Mouse (Mus musculus) limb, embryonic 10.5 days (tissue): ENCODE data around the gene Rnf212. TPM values are rescaled to one million over a fixed set of nuclear protein-coding genes. Genes with fewer than 3 reads are reported as not detected.

Experiments
- DNase-seq: peaks from one replicate; pipeline ENCODE4 v3.0.0-alpha.2; 2017; ENCODE audit warnings: low spot score
- H3K27ac ChIP-seq: fragments of 300-500 bp; sonication (generic); 2 replicates; pipeline ENCODE4 v1.5.1; 2016; ENCODE audit warnings: mild to moderate bottlenecking
- H3K27me3 ChIP-seq: fragments of 300-500 bp; sonication (generic); 2 replicates; pipeline ENCODE4 v1.6.1; 2016; ENCODE audit warnings: low read depth, mild to moderate bottlenecking; ENCODE audit not compliant: poor library complexity, severe bottlenecking
- H3K36me3 ChIP-seq: fragments of 300-500 bp; sonication (generic); 2 replicates; pipeline ENCODE4 v1.6.1; 2016; ENCODE audit warnings: mild to moderate bottlenecking, moderate library complexity
- H3K4me1 ChIP-seq: fragments of 300-500 bp; sonication (generic); 2 replicates; pipeline ENCODE4 v1.6.1; 2016
- H3K4me3 ChIP-seq: fragments of 300-500 bp; sonication (generic); 2 replicates; pipeline ENCODE4 v1.5.1; 2016; ENCODE audit warnings: mild to moderate bottlenecking, moderate library complexity
- H3K9me3 ChIP-seq: fragments of 300-500 bp; sonication (generic); replicated peaks from 2 replicates; pipeline ENCODE4 v1.6.1; 2016; ENCODE audit warnings: mild to moderate bottlenecking
- WGBS: fragments of 180-500 bp; shearing (Covaris S2); methylation state at CpG from one replicate; pipeline ENCODE4 v1.1.7; 2016; 5-methylcytosine and 5-hydroxymethylcytosine counted together
- polyA plus RNA-seq: library from polyadenylated mRNA; unstranded; fragments of >200 nt; fragmentation: Nextera tagmentation; extraction: Ambion mirVana; gene quantifications from 2 replicates; pipeline ENCODE4 v1.2.1, GENCODE M21; 2016

Rnf212 gene
- polyA plus RNA-seq, 1 experiment from 2014 or later, result 0.44 TPM

DNA sequence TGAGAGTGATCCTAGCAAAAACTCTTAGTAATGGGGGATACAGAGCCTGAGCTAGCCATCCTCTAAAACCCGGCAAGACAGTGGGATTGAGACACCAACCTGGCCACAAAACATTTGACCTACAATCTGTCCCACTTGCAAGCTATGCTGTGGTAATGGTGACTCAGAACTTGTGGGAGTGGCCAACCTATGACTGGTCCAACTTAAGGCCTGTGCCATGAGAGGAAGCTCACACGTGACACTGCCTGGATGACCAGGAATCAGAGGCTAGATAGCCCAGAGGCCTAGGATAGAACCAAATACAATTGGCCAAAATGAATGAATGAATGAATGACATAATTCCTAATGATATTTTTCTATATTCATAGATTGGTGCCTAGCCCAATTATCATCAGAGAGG lies 32.9 kb downstream of the Rnf212 start:
- H3K36me3 ChIP-seq, result no peaks in the 10 kb centered on the region
- H3K4me1 ChIP-seq, result no peaks in the 10 kb centered on the region
- 72% methylated on average over 2 of the region's 2 CpGs for WGBS
- H3K9me3 ChIP-seq, result no peaks in the 10 kb centered on the region
- no peak for DNase-seq
- H3K27ac ChIP-seq, result no peak overlapping the region
- H3K4me3 ChIP-seq, result no peak overlapping the region
- no peaks in the 10 kb centered on the region for H3K27me3 ChIP-seq

DNA sequence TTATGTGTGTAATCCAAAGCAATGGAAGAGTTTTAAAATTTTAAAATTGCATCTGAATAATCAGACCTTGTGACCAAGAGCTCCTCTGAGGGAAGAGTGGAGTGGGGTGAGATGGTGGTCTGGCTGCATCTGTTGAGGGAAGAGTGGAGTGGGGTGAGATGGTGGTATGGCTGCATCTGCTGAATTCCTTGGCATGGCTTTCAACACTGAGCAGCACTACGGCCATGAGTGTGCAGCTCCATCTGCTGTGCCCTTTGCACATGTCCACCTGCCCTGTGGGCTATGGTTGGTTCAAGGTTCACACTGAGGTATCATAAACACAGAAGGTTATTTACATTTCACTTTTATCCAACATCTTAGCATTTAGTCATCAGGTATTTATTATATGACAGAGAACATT lies 47.4 kb downstream of the Rnf212 start:
- DNase-seq, result no peak
- Histone ChIP-seq H3K36me3 (no peaks in the 10 kb centered on the region), H3K27me3 (no peaks in the 10 kb centered on the region), H3K4me1 (no peaks in the 10 kb centered on the region), H3K4me3 (no peak overlapping the region), H3K27ac (no peak overlapping the region), H3K9me3 (no peaks in the 10 kb centered on the region)
- 89% methylated on average over 1 of the region's 1 CpGs for WGBS

DNA sequence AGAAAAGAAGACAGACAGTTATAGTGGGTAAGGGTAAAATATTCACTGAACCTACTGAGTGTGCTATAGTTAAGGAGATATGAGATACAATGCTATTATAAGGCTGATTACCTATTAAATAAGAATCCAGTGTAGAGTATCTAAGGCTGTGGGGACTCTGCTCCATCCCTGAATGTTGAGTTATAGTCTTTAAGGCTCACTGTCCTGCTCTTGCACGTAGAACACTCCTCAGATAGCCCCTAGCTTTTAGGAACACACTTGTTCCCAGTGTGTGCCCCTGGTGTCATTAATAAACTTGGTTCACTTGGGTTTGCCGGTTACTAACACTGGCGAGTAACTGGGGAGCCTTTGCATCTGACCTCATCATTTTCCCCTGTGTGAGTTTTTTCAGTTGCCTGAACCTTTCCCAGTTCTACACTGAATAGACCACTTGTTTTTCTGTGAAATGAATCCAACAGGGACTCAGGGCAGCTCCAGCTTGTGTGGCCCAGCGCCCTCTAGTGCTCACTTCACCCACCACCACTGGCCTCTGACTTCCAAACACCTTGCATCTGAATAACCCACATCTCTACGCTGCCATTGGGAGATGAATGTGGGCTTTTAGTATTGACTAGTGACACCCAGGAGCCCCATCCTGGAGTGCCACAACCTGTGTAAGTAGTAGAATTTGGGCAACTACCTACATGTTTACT lies 48.1 kb downstream of the Rnf212 start:
- no peak overlapping the region for H3K27ac ChIP-seq
- H3K9me3 ChIP-seq, result no peaks in the 10 kb centered on the region
- peak; percentile 75 for DNase-seq
- H3K36me3 ChIP-seq, result no peaks in the 10 kb centered on the region
- no peaks in the 10 kb centered on the region for H3K27me3 ChIP-seq
- no peaks in the 10 kb centered on the region for H3K4me1 ChIP-seq
- no peak overlapping the region for H3K4me3 ChIP-seq
- 29% methylated on average over 5 of the region's 5 CpGs for WGBS

DNA sequence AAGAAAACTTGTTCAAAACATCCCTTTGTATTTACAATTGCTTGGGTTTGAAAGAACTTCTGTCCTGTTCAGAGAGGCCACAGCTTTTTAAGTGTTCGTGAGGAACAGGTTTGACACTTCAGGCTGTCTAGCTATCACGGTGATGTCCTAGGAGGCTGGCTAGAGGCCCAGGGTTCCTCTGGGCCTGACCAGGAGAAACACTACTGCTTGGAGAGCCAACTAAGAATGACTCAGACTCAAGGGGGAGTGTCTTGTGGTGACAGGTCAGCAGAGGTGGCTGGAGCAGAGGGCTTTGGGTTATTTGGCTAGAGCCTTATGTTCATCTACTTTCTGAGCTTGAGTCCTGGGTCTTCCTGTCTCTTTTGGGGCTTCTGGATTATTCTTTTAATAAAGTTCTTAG lies 50.8 kb downstream of the Rnf212 start:
- Histone ChIP-seq H3K27ac (no peak overlapping the region), H3K4me3 (no peak overlapping the region), H3K36me3 (no peaks in the 10 kb centered on the region), H3K4me1 (0 out of 2 replicates have a peak, but pooled peaks cover 2% of the 10 kb centered on the region), H3K9me3 (no peaks in the 10 kb centered on the region), H3K27me3 (no peaks in the 10 kb centered on the region)
- DNase-seq, result no peak
- WGBS, result 88% methylated on average over 2 of the region's 2 CpGs

DNA sequence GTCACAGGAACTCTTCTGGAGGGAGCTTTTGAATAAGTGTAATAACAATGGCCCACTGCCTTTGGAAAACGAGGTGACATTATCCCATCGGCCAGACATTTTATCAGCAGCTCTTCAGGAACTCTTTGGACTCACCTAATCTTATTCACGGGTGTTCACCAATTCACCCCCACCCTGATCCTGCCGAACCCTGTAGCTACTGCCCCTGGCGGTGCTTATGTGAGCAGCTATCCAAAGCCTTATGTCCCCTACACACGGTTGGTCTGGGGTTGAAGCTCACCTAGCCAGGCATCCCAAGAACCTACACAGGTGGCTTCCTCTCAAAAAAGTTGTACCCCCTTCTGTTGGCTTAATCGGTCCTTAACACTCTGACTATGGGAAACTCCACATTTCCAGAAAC lies 55.0 kb downstream of the Rnf212 start:
- Histone ChIP-seq H3K27me3 (no peaks in the 10 kb centered on the region), H3K9me3 (no peaks in the 10 kb centered on the region), H3K4me1 (peaks cover 18% of the 10 kb centered on the region), H3K4me3 (no peak overlapping the region), H3K27ac (no peak overlapping the region), H3K36me3 (no peaks in the 10 kb centered on the region)
- WGBS, result 70% methylated on average over 7 of the region's 7 CpGs
- no peak for DNase-seq

DNA sequence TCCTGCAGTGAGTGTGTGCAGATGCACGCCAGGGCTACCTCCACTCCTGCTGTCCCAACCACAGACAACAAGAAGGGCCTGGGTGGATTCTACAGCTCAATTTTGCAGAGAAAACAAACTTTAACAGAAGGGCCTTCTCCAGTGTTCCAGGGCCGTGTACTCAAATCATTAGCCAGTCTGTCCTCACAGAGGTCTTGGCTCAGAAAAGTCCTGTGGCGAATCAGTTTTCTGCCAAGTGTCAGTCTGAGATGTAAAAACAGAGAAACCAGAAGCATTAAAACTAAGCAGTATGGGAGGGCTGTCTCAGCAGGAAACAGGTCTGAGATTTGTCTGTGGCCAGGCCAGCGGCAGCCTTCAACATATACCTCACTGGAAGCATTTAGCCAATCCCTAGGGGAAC lies 56.7 kb downstream of the Rnf212 start:
- H3K4me3 ChIP-seq, result no peak overlapping the region
- peak overlapping the region; percentile 64 for H3K27ac ChIP-seq
- no peaks in the 10 kb centered on the region for H3K27me3 ChIP-seq
- H3K9me3 ChIP-seq, result no peaks in the 10 kb centered on the region
- no peak for DNase-seq
- H3K36me3 ChIP-seq, result no peaks in the 10 kb centered on the region
- peaks cover 31% of the 10 kb centered on the region for H3K4me1 ChIP-seq
- WGBS, result 44% methylated on average over 4 of the region's 4 CpGs

DNA sequence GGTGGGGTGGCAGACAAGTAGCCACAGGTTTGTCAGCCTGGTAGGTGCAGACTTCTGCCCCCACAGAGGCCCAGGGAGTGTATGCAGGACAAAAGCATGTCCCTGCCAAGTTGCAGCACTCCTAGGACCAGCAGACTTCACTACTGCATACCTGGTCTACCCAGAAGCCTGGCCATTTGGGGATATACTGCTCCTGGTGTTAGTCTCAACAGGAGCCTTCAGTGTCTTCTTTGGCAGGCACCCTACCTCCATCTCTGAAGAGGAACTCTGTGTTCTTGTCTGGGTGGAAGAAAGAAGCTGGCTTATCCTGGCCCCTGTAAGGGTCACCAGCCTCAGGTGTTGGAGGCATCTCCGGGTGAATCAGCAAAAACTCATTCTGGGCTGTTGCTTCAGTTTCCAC lies 58.8 kb downstream of the Rnf212 start:
- Histone ChIP-seq H3K9me3 (no peaks in the 10 kb centered on the region), H3K36me3 (no peaks in the 10 kb centered on the region), H3K4me3 (no peak overlapping the region), H3K27me3 (no peaks in the 10 kb centered on the region), H3K27ac (no peak overlapping the region), H3K4me1 (peaks cover 31% of the 10 kb centered on the region)
- 90% methylated on average over 1 of the region's 1 CpGs for WGBS
- DNase-seq, result no peak

DNA sequence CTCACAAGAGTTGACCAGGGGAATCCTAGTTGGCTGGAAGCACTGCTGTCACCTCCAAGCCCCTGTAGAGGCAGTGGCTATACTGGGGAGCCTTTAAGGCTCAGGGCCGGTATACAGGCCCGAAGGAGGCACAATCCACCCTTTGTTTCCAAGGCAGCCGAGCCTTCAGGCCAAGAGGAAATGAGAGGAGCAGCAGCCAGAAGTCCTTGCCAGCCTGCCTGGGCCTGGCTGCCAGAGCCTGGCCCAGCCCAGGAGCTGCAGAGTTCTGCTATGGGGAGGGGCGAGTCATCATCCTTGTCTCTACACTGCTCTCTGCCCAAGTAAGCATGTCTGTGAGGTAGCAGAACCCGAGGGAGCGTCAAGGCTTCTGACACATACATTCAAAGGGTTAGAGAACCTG lies 60.6 kb downstream of the Rnf212 start:
- peak overlapping the region; percentile 58 for H3K27ac ChIP-seq

DNA sequence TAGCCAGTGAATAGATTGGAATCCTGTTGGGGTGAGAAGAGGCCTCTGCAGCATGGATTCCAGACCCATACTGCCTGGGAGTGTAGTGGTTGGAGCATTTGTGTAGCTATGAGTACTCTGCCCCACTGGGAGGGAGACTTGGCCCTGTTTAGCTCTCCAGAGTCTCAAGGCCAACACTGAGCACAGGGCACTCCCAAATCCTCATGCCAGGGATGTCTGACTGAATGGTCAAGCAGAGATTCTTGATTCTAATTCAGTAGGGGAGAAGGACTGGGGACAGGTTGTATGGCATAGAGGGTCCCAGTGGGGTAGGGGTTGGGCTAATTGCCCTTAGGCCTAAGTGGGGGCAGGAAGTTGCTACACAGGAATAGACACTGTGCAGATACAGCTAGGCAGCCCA lies 61.1 kb downstream of the Rnf212 start:
- H3K27me3 ChIP-seq, result no peaks in the 10 kb centered on the region
- peak overlapping the region; percentile 58 for H3K27ac ChIP-seq
- no peak overlapping the region for H3K4me3 ChIP-seq
- H3K9me3 ChIP-seq, result no peaks in the 10 kb centered on the region
- no peak for DNase-seq
- H3K36me3 ChIP-seq, result peaks cover 4% of the 10 kb centered on the region
- peaks cover 34% of the 10 kb centered on the region for H3K4me1 ChIP-seq

More for the DNA sequence above, 60.6 kb downstream of the Rnf212 start:
- no peaks in the 10 kb centered on the region for H3K36me3 ChIP-seq
- no peak for DNase-seq
- H3K9me3 ChIP-seq, result no peaks in the 10 kb centered on the region
- H3K4me3 ChIP-seq, result no peak overlapping the region
- WGBS, result 70% methylated on average over 6 of the region's 6 CpGs
- peaks cover 31% of the 10 kb centered on the region for H3K4me1 ChIP-seq
- H3K27me3 ChIP-seq, result no peaks in the 10 kb centered on the region

DNA sequence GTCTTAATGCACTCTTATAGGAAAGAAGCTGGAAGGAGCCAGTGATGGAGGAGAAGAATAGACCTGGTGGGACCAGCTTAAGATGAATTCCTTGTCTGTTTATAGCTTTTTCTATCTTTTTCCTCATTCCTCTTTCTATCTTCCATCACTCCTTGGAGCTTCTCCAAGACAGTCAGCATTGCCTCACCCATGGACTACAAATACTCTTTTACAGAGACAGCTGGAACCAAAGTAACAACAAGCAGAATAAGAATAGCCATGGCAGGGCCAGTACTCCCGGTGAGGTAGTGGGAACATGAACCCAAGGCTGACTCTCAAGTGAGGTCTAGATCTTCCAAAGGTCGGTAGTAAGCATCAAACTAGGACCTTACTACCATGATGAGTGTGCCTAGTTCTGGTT lies 61.7 kb downstream of the Rnf212 start:
- H3K36me3 ChIP-seq, result peaks cover 10% of the 10 kb centered on the region
- 91% methylated on average over 2 of the region's 2 CpGs for WGBS
- no peak overlapping the region for H3K27ac ChIP-seq
- no peak for DNase-seq
- H3K4me3 ChIP-seq, result no peak overlapping the region
- no peaks in the 10 kb centered on the region for H3K27me3 ChIP-seq
- peaks cover 28% of the 10 kb centered on the region for H3K4me1 ChIP-seq
- H3K9me3 ChIP-seq, result no peaks in the 10 kb centered on the region

DNA sequence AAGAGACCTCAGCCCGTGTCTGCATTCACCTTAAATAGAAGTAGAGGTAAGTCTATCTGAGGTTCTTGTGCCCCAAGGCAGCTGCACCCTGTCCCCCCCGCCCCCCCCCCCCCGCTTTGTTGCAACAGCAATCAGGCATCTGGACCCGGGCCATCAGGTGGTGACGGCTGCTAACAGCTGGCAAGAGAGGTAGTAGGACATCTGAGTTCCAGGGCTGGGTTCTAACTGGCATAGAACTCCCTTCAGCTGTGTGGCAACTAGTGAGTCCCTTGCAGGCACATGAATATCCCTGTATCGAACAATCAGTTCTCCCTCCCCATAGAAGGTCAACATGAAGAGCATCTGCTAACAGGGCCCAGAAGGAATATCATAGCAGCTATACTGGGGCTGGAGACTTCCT lies 62.8 kb downstream of the Rnf212 start:
- H3K36me3 ChIP-seq, result peaks cover 22% of the 10 kb centered on the region
- no peaks in the 10 kb centered on the region for H3K27me3 ChIP-seq
- H3K9me3 ChIP-seq, result no peaks in the 10 kb centered on the region
- H3K4me3 ChIP-seq, result no peak overlapping the region
- H3K27ac ChIP-seq, result no peak overlapping the region
- WGBS, result 83% methylated on average over 6 of the region's 6 CpGs
- no peak for DNase-seq
- peaks cover 21% of the 10 kb centered on the region; the same call in 1 of the 2 replicates for H3K4me1 ChIP-seq

DNA sequence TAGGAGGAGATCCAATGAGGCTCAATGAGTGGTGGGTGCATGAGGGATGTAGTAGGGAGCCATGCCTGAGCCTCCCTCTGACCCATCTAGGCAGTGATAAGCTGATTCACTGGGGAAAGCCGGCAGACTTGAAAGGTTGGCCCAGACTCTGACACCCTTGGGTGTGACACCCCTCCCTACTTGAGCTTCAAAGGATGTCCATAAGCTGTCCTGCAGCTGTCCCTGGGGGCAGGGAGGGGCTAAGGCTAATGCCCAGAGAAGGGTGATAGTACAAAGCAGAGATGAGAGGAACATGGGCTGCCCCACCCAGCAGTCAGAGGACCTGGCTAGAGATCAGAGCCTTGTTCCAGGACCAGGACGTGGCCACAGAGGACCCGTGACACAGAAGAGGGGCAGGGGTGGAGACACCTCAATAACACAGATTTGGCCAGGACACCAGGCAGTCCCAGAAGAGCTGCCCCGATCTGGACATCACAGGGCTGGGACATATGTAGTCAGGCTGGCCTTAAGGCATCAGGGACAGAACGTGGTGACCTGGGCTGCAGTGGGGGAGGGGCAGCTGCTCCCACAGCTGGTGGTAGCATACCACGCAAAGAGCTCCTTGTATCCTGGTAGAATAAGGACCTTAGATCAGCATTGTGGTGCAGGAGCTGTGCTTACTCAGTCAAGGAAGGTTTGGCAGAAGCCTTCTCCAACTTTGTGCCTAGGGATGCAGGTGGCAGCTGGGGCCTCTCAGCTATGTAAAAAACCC lies 65.6 kb downstream of the Rnf212 start:
- peaks cover 50% of the 10 kb centered on the region for H3K36me3 ChIP-seq
- WGBS, result 37% methylated on average over 6 of the region's 6 CpGs
- peaks cover 13% of the 10 kb centered on the region; the same call in 1 of the 2 replicates for H3K4me1 ChIP-seq
- H3K4me3 ChIP-seq, result no peak overlapping the region
- no peak for DNase-seq
- H3K9me3 ChIP-seq, result no peaks in the 10 kb centered on the region
- H3K27me3 ChIP-seq, result no peaks in the 10 kb centered on the region
- H3K27ac ChIP-seq, result no peak overlapping the region

DNA sequence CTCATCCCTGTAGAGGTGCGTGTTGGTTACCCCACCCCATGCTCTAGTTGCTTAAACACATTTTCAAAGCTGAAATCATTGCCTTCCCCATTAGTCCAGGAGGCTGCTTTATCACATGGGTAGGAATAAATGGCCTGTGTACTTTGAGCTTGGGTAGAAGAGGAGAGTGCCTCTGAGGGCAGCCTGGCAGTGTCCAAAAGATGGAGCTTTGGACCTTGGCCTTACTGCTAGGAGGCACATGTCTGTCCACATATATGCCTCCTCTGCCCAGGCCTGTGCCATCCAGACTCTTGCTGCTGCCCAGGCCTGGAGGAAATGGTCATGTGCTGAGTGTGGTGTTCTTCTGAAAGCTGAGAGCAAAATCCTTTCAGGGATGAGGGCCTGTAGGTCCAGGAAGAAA lies 66.4 kb downstream of the Rnf212 start:
- Histone ChIP-seq H3K27ac (no peak overlapping the region), H3K4me3 (no peak overlapping the region), H3K4me1 (peaks cover 15% of the 10 kb centered on the region), H3K36me3 (peaks cover 57% of the 10 kb centered on the region), H3K27me3 (no peaks in the 10 kb centered on the region), H3K9me3 (no peaks in the 10 kb centered on the region)
- DNase-seq, result no peak
- 91% methylated on average over 1 of the region's 1 CpGs for WGBS
